Mouse (Mus musculus): ENCODE data around the gene Fam83b. TPM values are rescaled to one million over a fixed set of nuclear protein-coding genes. Genes with fewer than 3 reads are reported as not detected.
A peak's percentile ranks its signal among the peaks of the same experiment; 100 is the strongest.

Fam83b gene
- total and polyA plus RNA-seq, 2 experiments from 2014 or later, result 0.04 TPM; not detected in 1

DNA sequence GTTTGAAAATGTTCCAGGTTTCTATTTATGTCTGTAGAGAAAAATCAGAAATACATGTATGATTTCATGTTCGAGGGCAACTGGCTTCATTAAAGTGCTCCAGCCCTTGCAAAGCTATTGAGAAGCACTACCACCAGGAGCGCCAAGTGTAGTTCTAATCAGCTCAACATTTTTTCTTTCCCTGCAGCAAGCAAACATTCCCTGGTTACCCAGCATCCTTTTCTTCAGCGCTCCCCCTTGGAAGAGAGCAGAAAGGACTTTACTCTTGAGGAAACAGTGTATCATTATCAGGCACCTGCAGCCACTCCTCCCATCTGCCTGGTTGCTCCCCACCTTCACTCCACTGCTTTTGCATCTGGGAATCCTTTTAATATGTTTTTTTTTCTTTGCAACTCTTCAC, 45.3 kb downstream of the Fam83b start:
- TF ChIP-seq EP300 (IDR thresholded peaks at IDR 0.05; ENCODE audit: low read depth), result no peak
- no peak for TF ChIP-seq CTCF (IDR thresholded peaks at IDR 0.05; ENCODE audit: low read depth)
- Histone ChIP-seq H3K27me3 (ENCODE audit: control insufficient read depth, insufficient read depth, low read length) (no peaks in the 10 kb centered on the region), H3K36me3 (replicated peaks; ENCODE audit: control insufficient read depth, insufficient read depth, low read length) (no peaks in the 10 kb centered on the region), H3K27ac (ENCODE audit: low read depth) (no peak overlapping the region), H3K4me1 (ENCODE audit: control insufficient read depth, insufficient read depth) (no peaks in the 10 kb centered on the region), H3K4me3 (ENCODE audit: low read depth, low read length) (no peak overlapping the region), H3K9me3 (replicated peaks; ENCODE audit: control insufficient read depth, low read length) (no peaks in the 10 kb centered on the region), H3K4me2 (ENCODE audit: low read depth, low read length) (no peak overlapping the region), H3K9ac (replicated peaks; ENCODE audit: low read depth, low read length) (no peak overlapping the region)
- 71% methylated on average over 3 of the region's 3 CpGs for WGBS
- DNase-seq (ENCODE audit: low spot score) (no peak), ATAC-seq (ENCODE audit: insufficient read depth, low read depth) (no peak)

DNA sequence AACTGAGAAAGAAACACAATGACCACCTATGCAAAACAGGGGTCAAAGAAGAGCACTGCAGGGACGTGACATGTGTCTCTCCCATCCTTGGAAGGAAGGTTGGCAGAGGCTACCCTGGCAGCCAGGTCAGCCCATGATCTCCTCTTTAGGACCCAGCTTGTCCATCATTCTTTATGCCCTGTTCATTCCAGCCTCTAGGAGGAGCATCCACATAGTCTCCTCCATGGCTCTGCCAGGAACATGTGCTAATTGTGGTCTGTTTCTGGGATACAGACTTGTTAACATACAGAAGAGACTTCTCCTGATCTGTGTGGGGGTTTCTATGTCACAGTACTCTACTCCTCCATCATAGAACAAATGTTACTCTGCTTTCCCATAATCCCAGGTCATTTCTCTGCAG, 48.3 kb downstream of the Fam83b start:
- H3K27ac ChIP-seq (ENCODE audit: low read depth), result no peak overlapping the region
- no peaks in the 10 kb centered on the region for H3K27me3 ChIP-seq (ENCODE audit: control insufficient read depth, insufficient read depth, low read length)
- ATAC-seq (ENCODE audit: insufficient read depth, low read depth) (no peak), DNase-seq (ENCODE audit: low spot score) (peak; percentile 8)
- H3K4me1 ChIP-seq (ENCODE audit: control insufficient read depth, insufficient read depth), result no peaks in the 10 kb centered on the region
- no peak overlapping the region for H3K9ac ChIP-seq (replicated peaks; ENCODE audit: low read depth, low read length)
- H3K4me2 ChIP-seq (ENCODE audit: low read depth, low read length), result no peak overlapping the region
- 67% methylated on average over 1 of the region's 1 CpGs for WGBS
- TF ChIP-seq CTCF (IDR thresholded peaks at IDR 0.05; ENCODE audit: low read depth), result peak; percentile 53
- TF ChIP-seq EP300 (IDR thresholded peaks at IDR 0.05; ENCODE audit: low read depth), result no peak
- H3K9me3 ChIP-seq (replicated peaks; ENCODE audit: control insufficient read depth, low read length), result no peaks in the 10 kb centered on the region
- H3K36me3 ChIP-seq (replicated peaks; ENCODE audit: control insufficient read depth, insufficient read depth, low read length), result no peaks in the 10 kb centered on the region
- H3K4me3 ChIP-seq (ENCODE audit: low read depth, low read length), result no peak overlapping the region

DNA sequence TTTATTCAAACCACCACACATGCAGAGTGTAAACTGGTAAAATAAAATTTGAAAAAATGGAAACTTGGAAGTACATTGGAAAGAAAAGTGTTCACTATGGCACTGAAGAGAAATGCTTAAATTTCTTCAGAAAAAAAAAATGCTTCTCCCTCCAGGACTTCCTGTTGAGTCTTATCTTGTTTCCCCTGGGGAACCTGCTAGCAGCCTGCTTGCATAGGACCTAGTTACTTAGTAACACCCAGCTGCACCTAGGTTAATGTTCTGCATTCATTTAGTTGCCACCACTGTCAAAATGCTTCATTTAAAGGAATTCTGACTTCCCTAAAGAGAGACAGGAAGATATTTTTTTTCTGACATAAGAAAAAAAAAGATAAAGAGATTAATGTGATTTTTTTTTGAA, 61.3 kb downstream of the Fam83b start:
- Histone ChIP-seq H3K4me2 (ENCODE audit: low read depth, low read length) (no peak overlapping the region), H3K36me3 (replicated peaks; ENCODE audit: control insufficient read depth, insufficient read depth, low read length) (no peaks in the 10 kb centered on the region), H3K4me1 (ENCODE audit: control insufficient read depth, insufficient read depth) (no peaks in the 10 kb centered on the region), H3K4me3 (ENCODE audit: low read depth, low read length) (no peak overlapping the region), H3K9me3 (replicated peaks; ENCODE audit: control insufficient read depth, low read length) (no peaks in the 10 kb centered on the region), H3K27me3 (ENCODE audit: control insufficient read depth, insufficient read depth, low read length) (no peaks in the 10 kb centered on the region), H3K9ac (replicated peaks; ENCODE audit: low read depth, low read length) (no peak overlapping the region), H3K27ac (ENCODE audit: low read depth) (no peak overlapping the region)
- TF ChIP-seq EP300 (IDR thresholded peaks at IDR 0.05; ENCODE audit: low read depth) (no peak), CTCF (IDR thresholded peaks at IDR 0.05; ENCODE audit: low read depth) (no peak)
- ATAC-seq (ENCODE audit: insufficient read depth, low read depth) (no peak), DNase-seq (ENCODE audit: low spot score) (no peak)

DNA sequence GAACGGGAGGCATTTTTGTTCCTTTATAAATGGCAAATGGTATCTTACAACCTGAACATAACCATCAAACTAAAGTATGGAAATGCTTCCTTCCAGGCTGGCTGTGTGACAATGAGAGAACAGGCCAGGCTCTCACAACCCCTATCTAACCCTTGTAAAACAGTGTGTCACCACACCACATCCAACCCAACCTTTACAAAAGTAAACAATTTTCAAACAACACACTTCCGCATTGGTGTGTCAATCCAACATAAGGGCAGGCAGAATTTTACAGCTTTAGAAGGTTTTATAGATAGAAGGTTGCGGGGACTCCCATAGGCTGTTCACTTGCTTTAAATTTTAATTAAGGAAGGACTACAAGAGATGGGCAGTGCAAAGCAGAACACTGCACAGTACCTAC, 77.2 kb downstream of the Fam83b start:
- H3K9ac ChIP-seq (replicated peaks; ENCODE audit: low read depth, low read length), result no peak overlapping the region
- no peak overlapping the region for H3K27ac ChIP-seq (ENCODE audit: low read depth)
- no peak for DNase-seq (ENCODE audit: low spot score)
- no peaks in the 10 kb centered on the region for H3K27me3 ChIP-seq (ENCODE audit: control insufficient read depth, insufficient read depth, low read length)
- no peaks in the 10 kb centered on the region for H3K36me3 ChIP-seq (replicated peaks; ENCODE audit: control insufficient read depth, insufficient read depth, low read length)
- 91% methylated on average over 3 of the region's 3 CpGs for WGBS
- H3K4me1 ChIP-seq (ENCODE audit: control insufficient read depth, insufficient read depth), result no peaks in the 10 kb centered on the region
- no peaks in the 10 kb centered on the region for H3K9me3 ChIP-seq (replicated peaks; ENCODE audit: control insufficient read depth, low read length)
- TF ChIP-seq EP300 (IDR thresholded peaks at IDR 0.05; ENCODE audit: low read depth) (no peak), CTCF (IDR thresholded peaks at IDR 0.05; ENCODE audit: low read depth) (no peak)
- ATAC-seq (ENCODE audit: insufficient read depth, low read depth), result no peak
- no peak overlapping the region for H3K4me2 ChIP-seq (ENCODE audit: low read depth, low read length)
- no peak overlapping the region for H3K4me3 ChIP-seq (ENCODE audit: low read depth, low read length)

DNA sequence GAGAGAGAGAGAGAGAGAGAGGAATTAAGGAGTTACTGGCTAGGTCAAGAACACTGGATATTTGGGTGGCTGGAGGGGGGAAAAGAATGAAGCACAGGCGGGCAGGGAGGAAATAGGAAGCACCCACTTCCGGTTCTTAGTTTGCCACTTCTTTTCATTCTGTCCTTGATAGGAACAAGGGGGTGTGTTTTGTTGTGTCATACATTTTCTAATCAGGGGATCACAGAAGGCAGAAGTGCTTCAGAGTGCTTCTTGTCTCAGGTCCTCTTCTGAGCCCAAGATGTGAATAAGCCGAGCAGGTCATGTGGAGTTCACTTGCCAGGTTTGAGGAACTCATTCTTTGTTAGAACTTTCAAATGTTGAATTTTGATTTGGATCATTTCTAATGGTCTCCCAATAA, 86.8 kb downstream of the Fam83b start:
- H3K27ac ChIP-seq (ENCODE audit: low read depth), result no peak overlapping the region
- no peak for TF ChIP-seq CTCF (IDR thresholded peaks at IDR 0.05; ENCODE audit: low read depth)
- TF ChIP-seq EP300 (IDR thresholded peaks at IDR 0.05; ENCODE audit: low read depth), result no peak
- 50% methylated on average over 3 of the region's 3 CpGs for WGBS
- no peaks in the 10 kb centered on the region for H3K36me3 ChIP-seq (replicated peaks; ENCODE audit: control insufficient read depth, insufficient read depth, low read length)
- H3K4me3 ChIP-seq (ENCODE audit: low read depth, low read length), result no peak overlapping the region
- no peak overlapping the region for H3K9ac ChIP-seq (replicated peaks; ENCODE audit: low read depth, low read length)
- no peaks in the 10 kb centered on the region for H3K9me3 ChIP-seq (replicated peaks; ENCODE audit: control insufficient read depth, low read length)
- no peak overlapping the region for H3K4me2 ChIP-seq (ENCODE audit: low read depth, low read length)
- H3K27me3 ChIP-seq (ENCODE audit: control insufficient read depth, insufficient read depth, low read length), result no peaks in the 10 kb centered on the region
- H3K4me1 ChIP-seq (ENCODE audit: control insufficient read depth, insufficient read depth), result no peaks in the 10 kb centered on the region
- DNase-seq (ENCODE audit: low spot score), result no peak
- no peak for ATAC-seq (ENCODE audit: insufficient read depth, low read depth)

DNA sequence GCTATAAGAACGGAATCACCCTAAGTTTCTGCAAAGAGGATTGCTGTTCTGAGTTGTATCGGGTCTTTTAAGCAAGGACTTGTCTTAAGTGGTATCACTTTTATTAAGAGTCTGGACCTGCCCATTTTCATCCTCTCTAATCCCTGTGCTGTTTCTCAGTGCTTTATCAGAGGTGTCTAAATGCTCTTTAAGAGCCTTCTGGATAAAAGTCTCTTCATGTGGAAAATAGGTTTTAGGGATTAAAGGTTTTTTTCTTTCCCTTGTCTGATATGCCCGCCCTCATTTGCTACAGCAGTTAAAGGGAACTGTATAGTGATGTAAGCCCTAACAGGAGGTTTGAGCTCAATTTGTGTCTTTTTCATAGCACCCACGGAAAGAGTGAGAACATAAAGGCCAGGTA, 97.4 kb downstream of the Fam83b start:
- Histone ChIP-seq H3K4me2 (ENCODE audit: low read depth, low read length) (no peak overlapping the region), H3K9ac (replicated peaks; ENCODE audit: low read depth, low read length) (no peak overlapping the region), H3K9me3 (replicated peaks; ENCODE audit: control insufficient read depth, low read length) (no peaks in the 10 kb centered on the region), H3K4me3 (ENCODE audit: low read depth, low read length) (no peak overlapping the region), H3K4me1 (ENCODE audit: control insufficient read depth, insufficient read depth) (no peaks in the 10 kb centered on the region), H3K27ac (ENCODE audit: low read depth) (no peak overlapping the region), H3K27me3 (ENCODE audit: control insufficient read depth, insufficient read depth, low read length) (no peaks in the 10 kb centered on the region), H3K36me3 (replicated peaks; ENCODE audit: control insufficient read depth, insufficient read depth, low read length) (no peaks in the 10 kb centered on the region)
- 61% methylated on average over 4 of the region's 4 CpGs for WGBS
- DNase-seq (ENCODE audit: low spot score) (no peak), ATAC-seq (ENCODE audit: insufficient read depth, low read depth) (no peak)
- TF ChIP-seq EP300 (IDR thresholded peaks at IDR 0.05; ENCODE audit: low read depth) (no peak), CTCF (IDR thresholded peaks at IDR 0.05; ENCODE audit: low read depth) (no peak)
